8 mouse cellular contexts compared by ENCODE assay signal in the genomic region with DNA sequence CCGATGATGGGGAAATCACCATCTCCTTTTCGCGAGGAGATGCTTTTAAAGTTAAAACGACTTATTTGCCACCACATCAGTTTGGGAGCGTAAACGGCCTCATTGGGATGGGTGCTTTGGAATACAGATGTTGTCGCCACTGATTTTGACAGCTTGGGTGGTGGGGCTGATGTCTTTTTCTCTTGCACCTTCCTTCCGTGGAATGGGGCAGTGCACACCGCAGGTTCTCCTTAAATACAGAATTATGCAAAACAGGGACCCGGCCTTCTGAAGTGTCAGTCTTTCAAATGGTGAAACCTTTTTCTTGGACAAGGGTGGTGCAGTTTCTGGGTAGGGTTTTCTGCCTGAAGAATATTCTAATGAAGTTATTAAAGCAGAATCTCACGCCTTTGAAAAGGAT. TPM values are rescaled to one million over a fixed set of nuclear protein-coding genes. Genes with fewer than 3 reads are reported as not detected.
A peak's percentile ranks its signal among the peaks of the same experiment; 100 is the strongest.
DNase-seq lines count a peak whose midpoint lies in the region; ATAC-seq and TF ChIP-seq lines count a peak whose summit lies in the region.

No protein-coding gene starts in this region.

- POLR2A ChIA-PET in Patski (lab: Charles Lee): interaction anchor here (0.6 kb wide), 1 partner anchor 91 kb away, joined by 3 read pairs; no protein-coding TSS in a partner anchor

- no peak for ATAC-seq in kidney, embryonic 14.5 days (ENCODE audit: low FRiP score, low TSS enrichment)
- ATAC-seq in Patski: peak; percentile 6
- no peak for ATAC-seq in hindbrain, embryonic 13.5 days (ENCODE audit: low FRiP score)
- ATAC-seq in midbrain, embryonic 14.5 days (ENCODE audit: low FRiP score, low TSS enrichment): no peak

- H3K4me2 ChIP-seq in kidney, embryonic 14.5 days (replicated peaks; ENCODE audit: low read depth, low read length): peak overlapping the region; percentile 75
- H3K4me2 ChIP-seq in hindbrain, embryonic 13.5 days: peak overlapping the region; percentile 75
- peak overlapping the region; percentile 57 for H3K4me2 ChIP-seq in midbrain, embryonic 14.5 days (ENCODE audit: low read length)

- CTCF ChIA-PET in Patski (lab: Charles Lee): interaction anchor here (2.1 kb wide), 1 partner anchor 28 kb away, joined by 8 read pairs; no protein-coding TSS in a partner anchor

- peak overlapping the region; percentile 78 for H3K9ac ChIP-seq in kidney, embryonic 14.5 days (ENCODE audit: low read depth, low read length)
- H3K9ac ChIP-seq in hindbrain, embryonic 13.5 days: peak overlapping the region; percentile 83
- peak overlapping the region; percentile 72 for H3K9ac ChIP-seq in midbrain, embryonic 14.5 days (replicated peaks; ENCODE audit: low read length)

- no peaks in the 10 kb centered on the region for H3K9me3 ChIP-seq in kidney, embryonic 14.5 days (ENCODE audit: control insufficient read depth, low read length)
- H3K9me3 ChIP-seq in hindbrain, embryonic 13.5 days: no peaks in the 10 kb centered on the region
- H3K9me3 ChIP-seq in midbrain, embryonic 14.5 days (ENCODE audit: control insufficient read depth, low read length): no peaks in the 10 kb centered on the region

- H3K4me1 ChIP-seq in kidney, embryonic 14.5 days (ENCODE audit: control insufficient read depth, insufficient read depth, low read length): 0 out of 2 replicates have a peak, but pooled peaks cover 7% of the 10 kb centered on the region
- peaks cover 23% of the 10 kb centered on the region for H3K4me1 ChIP-seq in hindbrain, embryonic 13.5 days (replicated peaks)
- peaks cover 9% of the 10 kb centered on the region; the same call in 1 of the 2 replicates for H3K4me1 ChIP-seq in midbrain, embryonic 14.5 days (ENCODE audit: control insufficient read depth, insufficient read depth, low read length)

- no peaks in the 10 kb centered on the region for H3K27me3 ChIP-seq in kidney, embryonic 14.5 days (ENCODE audit: control insufficient read depth, insufficient read depth, low read length)
- H3K27me3 ChIP-seq in Patski: no peaks in the 10 kb centered on the region
- H3K27me3 ChIP-seq in hindbrain, embryonic 13.5 days: 0 out of 2 replicates have a peak, but pooled peaks cover under 1% of the 10 kb centered on the region
- H3K27me3 ChIP-seq in midbrain, embryonic 14.5 days (ENCODE audit: control insufficient read depth, insufficient read depth, low read length): no peaks in the 10 kb centered on the region

- H3K4me3 ChIP-seq in kidney, embryonic 14.5 days (ENCODE audit: low read length): peak overlapping the region; percentile 60
- H3K4me3 ChIP-seq in hindbrain, embryonic 13.5 days: peak overlapping the region; percentile 62
- H3K4me3 ChIP-seq in midbrain, embryonic 14.5 days (replicated peaks; ENCODE audit: low read depth, low read length): peak overlapping the region; percentile 67

- no peaks in the 10 kb centered on the region for H3K36me3 ChIP-seq in kidney, embryonic 14.5 days (ENCODE audit: control insufficient read depth, insufficient read depth, low read length)
- peaks cover 6% of the 10 kb centered on the region; the same call in 1 of the 2 replicates for H3K36me3 ChIP-seq in hindbrain, embryonic 13.5 days
- no peaks in the 10 kb centered on the region for H3K36me3 ChIP-seq in midbrain, embryonic 14.5 days (ENCODE audit: control insufficient read depth, insufficient read depth, low read length)

- 9% methylated on average over 11 of the region's 11 CpGs for WGBS in kidney, embryonic 14.5 days
- WGBS in hindbrain, embryonic 13.5 days: 5% methylated on average over 11 of the region's 11 CpGs
- WGBS in midbrain, embryonic 14.5 days: 2% methylated on average over 11 of the region's 11 CpGs

- in situ Hi-C loops in Patski (cut with MboI; ENCODE audit: low pct_unique_long_range_greater_than_20kb): no loop called here

- TF ChIP-seq CTCF in Patski (IDR thresholded peaks at IDR 0.05): no peak

- peak overlapping the region; percentile 42; the same call in 1 of the 2 replicates for H3K27ac ChIP-seq in kidney, embryonic 14.5 days (ENCODE audit: low read depth, low read length)
- peak overlapping the region; percentile 92 for H3K27ac ChIP-seq in hindbrain, embryonic 13.5 days
- peak overlapping the region; percentile 92 for H3K27ac ChIP-seq in midbrain, embryonic 14.5 days (replicated peaks; ENCODE audit: low read depth, low read length)

- no peak for DNase-seq in kidney, postnatal 4 days
- no peak for DNase-seq in Patski (ENCODE audit: low read depth, low spot score)
- DNase-seq in midbrain, embryonic 14.5 days: no peak
- no peak for DNase-seq in adrenal gland, adult 2 months
- no peak for DNase-seq in embryo, embryonic 10 days (ENCODE audit: low spot score)
- DNase-seq in gastrocnemius, postnatal 25 days: no peak

RNA-seq across cellular contexts. Expression of a gene that starts 0.7 kb away (rescaled TPM):
- 19.5 and 30.3 TPM in 2 replicates for polyA plus RNA-seq in kidney, embryonic 14.5 days (2014; fragmentation: Nextera tagmentation; extraction: Ambion mirVana)
- polyA plus RNA-seq in Patski (2021): 40.6 TPM
- 36.1 and 38.3 TPM in 2 replicates for polyA plus RNA-seq in hindbrain, embryonic 13.5 days (2015; fragmentation: Nextera tagmentation; extraction: Ambion mirVana)
- 47.2 and 48.6 TPM in 2 replicates for polyA plus RNA-seq in midbrain, embryonic 14.5 days (2014; fragmentation: Nextera tagmentation; extraction: Ambion mirVana)
- 10 to 100 TPM; 42.1 to 46.9 TPM for total RNA-seq in adrenal gland, adult 2 months (2021)
- 11.7 and 11.9 TPM in 2 replicates for polyA plus RNA-seq in adrenal gland, adult 2 months (2012; rRNA removed)
- 1 to 10 TPM; 4.9 to 5.1 TPM for total RNA-seq in gastrocnemius, postnatal 25 days (2021)

Comparison
In these comparisons a context has a peak if more than half of its experiments do, and no peak if none do; other contexts are left out.
1. H3K27ac ChIP-seq: peak in every context shown above with its lines; median percentile 92 in hindbrain, embryonic 13.5 days; 92 in midbrain, embryonic 14.5 days; 42 in kidney, embryonic 14.5 days.